Mouse (Mus musculus): ENCODE measurements around the gene Sh2d7.

GRCm38 (mm10) chr9:54502111-54502495 is 36.7 kb upstream of the Sh2d7 start:
- TF ChIP-seq POLR2A (IDR thresholded peaks at IDR 0.05; ENCODE audit: low read depth, low read length) (no peak), CTCF (IDR thresholded peaks at IDR 0.05; ENCODE audit: borderline replicate concordance, insufficient read depth, low read length) (no peak)

Measured in embryonic fibroblast, embryonic 13.5 days (primary cell).